Mouse (Mus musculus): Measurements from ENCODE around the gene 2410004P03Rik.
"Not testable (repeated sequence)": the region's sequence is repeated elsewhere in the genome, so short reads cannot be mapped to it uniquely, and the experiment has no call there.

2410004P03Rik gene

DNA sequence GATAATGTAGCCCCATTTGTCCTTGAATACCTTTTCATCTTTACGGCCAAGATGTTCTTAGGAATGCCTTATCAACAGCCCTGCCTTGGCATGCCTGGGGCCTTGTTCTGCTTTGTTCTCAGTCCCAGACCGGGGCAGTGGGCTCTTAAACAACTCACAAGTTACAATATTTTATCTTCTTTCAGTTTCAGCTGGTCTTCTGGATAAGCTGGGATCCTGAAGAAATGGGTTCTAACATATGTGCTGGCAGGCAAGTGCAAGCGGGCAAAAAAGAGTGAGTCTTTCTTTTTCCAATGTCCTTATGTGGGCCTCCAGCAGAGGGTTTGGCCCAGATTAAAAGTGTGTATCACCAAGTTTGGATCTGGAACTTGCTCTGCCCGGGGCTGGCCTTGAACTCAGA lies 9.6 kb upstream of the 2410004P03Rik start:
- DNase-seq (ENCODE audit: low spot score), result not testable (repeated sequence)

DNA sequence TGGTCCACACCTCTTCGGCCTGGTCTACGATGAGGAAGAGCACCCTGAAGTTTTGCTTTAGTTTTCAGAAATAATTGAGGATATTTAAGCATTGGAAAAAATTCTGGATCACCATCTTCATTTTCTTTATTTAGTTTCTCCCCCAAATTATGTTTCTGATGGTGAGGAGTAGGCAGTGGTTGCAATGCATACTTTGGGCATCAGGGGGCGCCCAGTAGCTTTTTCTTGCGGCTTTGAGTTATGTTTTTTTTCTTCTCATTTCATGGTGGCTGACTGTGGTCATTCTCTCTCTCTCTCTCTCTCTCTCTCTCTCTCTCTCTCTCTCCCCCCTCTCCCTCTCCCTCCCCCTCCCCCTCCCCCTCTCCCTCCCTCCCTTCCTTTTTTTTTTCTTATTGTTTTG lies 6.9 kb upstream of the 2410004P03Rik start:
- DNase-seq (ENCODE audit: low spot score), result peak; percentile 79

DNA sequence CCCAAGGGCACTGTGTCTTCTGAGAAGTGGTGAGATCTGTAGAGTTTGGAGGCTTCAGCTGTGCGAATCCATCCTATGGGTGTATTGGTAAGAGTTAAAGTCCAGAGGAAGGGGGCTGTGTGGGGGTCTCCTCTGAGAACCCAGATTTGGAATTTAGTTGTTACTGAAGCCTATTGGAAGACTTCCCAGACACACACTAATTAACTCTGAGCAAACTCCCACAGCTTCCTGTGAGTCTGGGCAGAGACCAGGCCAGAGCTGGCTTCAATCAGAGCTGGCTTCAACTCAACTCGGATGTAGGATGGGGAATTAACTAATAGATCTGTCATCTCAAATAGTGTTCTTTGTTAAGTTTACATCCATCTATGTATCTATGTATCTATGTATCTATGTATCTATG lies 4.2 kb upstream of the 2410004P03Rik start:
- no peak for DNase-seq (ENCODE audit: low spot score)

DNA sequence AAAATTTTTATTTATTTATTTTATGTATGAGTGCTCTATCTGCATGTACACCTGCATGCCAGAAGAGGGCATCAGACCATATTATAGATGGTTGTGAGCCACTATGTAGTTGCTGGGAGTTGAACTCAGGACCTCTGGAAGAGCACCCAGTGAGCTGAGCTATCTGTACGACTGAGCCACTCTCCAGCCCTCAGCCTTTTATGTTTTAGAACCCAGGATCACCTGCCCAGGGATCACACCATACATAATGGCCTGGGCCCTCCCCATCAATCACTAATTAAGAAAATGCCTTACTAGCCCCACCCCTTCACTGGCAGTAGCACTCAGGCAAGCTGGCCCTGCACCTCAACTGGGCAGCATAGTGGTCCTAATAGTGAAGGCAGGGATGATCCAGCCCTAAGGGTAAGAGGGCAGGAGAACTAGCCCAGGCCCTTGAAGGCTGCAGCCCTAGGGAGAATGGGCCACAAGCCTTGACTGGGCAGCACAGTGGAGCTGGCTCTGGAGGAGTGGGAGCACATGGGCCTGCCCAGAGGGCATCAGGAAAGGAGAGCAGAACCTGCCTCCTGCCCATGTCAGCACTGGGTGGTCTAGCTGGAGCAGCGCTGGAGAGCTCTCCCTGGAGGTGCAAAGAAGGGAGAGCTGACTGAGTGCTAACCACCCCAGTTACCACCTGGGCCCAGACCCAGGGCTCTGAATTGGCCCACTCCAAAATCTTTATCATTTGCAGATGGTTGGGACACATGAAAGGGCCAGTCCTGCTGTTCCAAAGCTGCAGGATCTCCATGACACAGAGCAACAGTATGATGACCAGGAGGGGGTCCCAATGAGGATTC lies 756 bp upstream of the 2410004P03Rik start:
- no peak for DNase-seq (ENCODE audit: low spot score)

DNA sequence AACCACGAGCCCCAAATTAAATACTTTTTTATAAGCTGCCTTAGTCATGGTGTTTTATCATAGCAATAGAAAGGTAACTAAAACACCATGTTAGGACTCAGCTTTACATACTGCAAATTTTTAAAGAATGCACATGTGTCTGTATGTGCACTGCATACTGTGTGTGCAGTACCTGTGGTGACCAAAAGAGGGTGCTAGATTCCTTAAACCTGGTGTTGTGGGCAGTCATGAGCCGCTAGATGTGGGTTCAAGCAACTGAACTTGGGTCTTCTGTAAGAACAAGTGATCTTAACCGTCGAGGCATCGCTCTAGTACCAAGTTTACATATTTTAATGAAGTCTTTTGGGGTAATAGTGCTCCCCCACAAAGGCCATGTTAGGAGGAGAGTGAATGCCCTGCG lies 2.1 kb downstream of the 2410004P03Rik start:
- DNase-seq (ENCODE audit: low spot score), result no peak

DNA sequence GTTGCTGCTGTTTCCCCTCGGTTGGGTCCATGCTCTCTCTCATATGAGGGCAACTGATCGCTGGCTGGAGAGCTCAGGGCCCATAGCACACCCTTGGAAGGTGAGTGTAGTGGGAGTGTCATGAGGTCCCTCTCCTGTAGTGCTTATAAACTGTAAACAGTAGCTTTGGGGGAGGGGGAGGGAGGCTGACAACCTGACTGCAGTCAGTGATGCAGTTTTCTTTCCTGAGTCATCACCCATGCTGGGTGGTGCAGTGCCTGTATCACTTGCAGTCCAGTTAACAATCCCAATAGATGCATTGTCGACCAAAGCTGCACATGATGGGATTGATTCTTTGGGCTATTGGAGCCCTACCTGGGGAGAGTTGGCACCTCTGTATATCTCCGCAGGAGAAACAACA lies 10.3 kb downstream of the 2410004P03Rik start:
- DNase-seq (ENCODE audit: low spot score), result no peak

DNA sequence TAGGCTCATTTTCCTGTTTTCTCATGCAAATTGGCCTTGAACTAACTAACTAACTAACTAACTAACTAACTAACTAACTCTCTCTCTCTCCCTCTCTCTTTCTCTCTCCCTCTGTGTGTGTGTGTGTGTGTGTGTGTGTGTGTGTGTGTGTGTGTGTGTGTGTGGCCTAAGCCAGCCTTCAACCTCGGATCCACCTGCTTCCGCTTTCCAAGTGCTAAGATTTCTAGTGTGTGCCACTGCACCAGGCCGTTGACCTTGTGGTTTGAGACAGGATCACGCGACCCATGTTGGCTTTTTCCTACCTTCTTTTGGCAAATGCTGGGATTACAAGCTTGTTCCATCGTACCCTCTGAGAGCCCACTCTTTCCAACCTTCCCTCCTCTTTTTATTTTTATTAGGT lies 10.9 kb downstream of the 2410004P03Rik start:
- DNase-seq (ENCODE audit: low spot score), result no peak

DNA sequence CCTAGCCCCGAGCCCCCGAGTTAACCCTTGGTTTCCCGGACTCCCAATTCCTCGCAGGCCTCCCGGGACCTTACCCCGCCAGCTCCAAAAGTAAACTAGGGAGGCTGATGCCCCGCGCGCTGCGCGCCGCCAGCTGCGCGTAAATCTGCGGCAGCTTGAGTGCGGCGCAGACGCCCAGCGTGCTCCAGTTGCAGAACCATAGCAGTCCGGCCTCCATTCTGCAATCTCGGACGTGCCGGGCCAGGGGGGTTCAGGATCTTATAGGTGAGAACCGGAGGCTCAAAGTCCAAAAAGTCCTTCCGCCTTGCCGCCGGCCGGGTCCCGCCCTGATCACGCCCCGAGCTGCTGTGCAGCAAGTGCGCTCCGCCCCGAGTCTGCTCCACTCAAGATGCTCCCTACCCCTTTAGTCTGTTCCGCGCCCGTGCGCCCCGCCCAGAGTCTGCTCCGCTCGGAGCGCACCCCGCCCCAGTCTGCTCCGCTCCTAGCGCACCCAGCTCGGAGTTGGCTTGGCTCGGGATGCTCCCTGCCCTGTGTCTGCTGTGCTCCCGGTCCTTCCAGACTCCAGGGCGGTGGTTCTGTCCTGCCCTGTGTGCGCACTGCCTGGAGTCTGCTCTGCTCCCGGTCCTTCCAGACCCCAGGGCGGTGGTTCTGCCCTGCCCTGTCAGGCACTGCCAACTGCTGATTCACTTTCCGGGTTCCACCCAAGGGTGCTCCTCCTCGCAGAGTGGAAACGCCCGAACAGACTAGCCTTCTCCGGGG lies 11.6 kb downstream of the 2410004P03Rik start, which contains the start of gene Pqlc3:
Pqlc3 (minus strand) TSS at position 670 of the 759 bp plus-strand sequence.
- DNase-seq (ENCODE audit: low spot score), result peak; percentile 81

DNA sequence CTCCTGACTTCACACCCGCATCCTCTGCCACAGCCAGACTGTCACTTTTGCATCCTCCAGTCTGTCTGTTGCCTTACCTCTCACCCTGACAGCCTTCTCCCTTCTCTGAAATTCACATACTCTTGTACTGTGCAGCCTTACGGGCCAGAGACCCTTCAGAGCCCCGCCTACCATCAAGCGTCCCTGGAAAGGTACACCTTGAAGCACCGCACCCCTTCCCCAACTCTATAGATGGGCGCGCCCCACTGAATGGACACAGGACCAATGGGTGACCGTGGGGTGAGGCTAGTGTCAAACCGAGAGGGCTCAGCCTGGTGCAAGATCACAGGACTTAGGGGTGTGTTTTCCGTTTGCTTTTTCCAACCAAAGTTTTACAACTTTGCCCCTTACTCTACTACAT lies 12.4 kb downstream of the 2410004P03Rik start:
- DNase-seq (ENCODE audit: low spot score), result peak; percentile 14

DNA sequence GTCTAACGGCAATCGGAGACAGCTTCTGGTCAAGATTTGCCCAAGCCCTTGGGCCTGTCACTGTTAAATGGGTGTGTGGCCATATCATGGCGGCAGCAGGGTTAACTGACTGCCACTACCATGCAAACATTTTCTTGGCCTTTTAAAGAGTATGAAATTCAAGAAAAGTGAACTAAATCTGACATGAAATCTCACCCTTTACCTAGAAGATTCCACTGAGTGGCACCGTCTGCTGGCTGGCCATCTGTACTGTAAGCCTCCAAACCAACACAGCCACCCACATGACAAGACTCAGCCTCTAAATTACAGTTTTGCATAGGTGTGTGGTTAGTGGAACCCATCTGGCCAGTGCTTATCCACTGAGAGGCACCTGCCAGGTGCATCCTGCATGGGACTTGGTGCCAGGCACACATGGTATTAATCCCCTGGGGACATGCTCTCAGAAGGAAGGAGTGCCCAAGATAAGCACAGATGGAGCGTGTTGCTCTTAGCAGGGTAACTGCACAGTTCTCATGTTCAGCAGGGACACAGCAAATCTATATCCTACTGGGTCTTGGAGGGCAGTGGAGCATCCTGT lies 14.6 kb downstream of the 2410004P03Rik start:
- DNase-seq (ENCODE audit: low spot score), result no peak

DNA sequence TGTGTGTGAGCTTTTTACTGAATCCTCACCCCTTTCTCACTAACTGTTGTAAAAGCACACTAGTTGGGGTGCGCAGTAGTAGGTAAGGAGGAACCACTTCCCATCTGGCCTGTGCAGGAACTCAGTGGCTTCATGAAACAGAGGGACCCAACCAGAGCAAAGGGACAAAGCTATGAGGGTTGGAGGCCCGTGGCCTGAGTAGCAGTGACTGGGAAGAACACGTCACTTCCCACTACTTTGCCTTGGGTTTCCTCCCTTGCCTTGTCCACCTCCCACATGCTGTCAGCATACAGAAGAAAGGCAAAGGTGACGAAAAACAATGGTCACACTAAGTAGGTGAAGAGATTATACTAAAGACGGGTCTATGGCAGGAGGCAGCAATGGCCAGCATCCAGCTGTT lies 15.2 kb downstream of the 2410004P03Rik start:
- no peak for DNase-seq (ENCODE audit: low spot score)

DNA sequence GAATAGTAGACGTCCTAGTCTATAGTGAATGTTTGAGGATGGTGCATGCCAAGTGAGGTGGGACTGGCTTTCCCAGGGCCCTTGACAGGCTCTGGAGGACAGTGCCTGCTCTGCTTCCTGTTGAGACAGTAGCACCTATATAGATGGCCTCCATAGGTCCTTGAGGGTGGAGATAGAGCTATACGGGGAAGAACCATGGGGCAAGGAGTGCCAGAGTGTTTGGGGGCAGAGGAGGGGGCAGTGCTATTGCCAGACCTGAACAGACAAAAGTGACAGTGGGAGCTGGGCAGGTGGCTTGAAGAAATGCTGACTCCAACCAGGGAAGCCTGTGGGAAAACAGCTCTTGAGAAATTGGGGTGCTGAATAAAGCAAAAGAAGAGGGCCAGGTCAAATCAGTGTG lies 17.2 kb downstream of the 2410004P03Rik start:
- DNase-seq (ENCODE audit: low spot score), result no peak

DNA sequence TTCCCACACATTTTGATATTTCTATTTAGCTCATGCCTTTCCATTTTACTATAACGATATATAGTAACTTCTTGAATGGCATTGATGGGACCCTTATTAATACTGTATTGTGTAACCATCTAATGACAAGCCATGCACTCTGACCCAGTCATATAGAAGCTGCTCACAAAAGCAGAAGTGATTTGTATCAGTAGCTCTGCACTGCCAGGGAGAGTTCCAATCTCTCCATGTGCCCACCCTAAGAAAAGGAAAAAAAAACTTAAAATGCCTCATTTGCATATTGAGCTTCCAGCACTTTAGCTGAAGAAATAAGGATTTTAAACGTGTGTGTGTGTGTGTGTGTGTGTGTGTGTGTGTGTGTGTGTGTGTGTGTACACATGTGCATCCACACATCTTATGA lies 19.2 kb downstream of the 2410004P03Rik start:
- DNase-seq (ENCODE audit: low spot score), result no peak

DNA sequence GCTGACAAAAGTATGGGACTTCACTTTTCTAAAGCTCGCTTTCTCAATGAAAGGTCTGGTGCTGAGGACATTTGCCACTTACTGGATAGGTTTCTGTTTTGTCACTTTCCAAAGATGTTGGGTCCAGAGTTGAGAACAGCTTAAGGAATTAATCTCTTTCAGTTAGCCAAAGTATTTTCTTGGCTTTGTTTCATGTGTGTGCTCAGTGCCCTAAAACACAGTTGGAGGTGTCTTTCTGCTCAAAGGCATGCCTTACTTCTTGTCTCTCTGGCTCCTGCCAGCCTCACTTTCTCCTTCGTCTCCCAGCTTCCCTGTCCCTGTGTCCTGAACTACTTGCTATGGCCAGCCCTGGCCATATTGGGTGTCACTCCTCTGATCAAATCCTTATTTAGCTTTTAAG lies 20.2 kb downstream of the 2410004P03Rik start:
- no peak for DNase-seq (ENCODE audit: low spot score)

DNA sequence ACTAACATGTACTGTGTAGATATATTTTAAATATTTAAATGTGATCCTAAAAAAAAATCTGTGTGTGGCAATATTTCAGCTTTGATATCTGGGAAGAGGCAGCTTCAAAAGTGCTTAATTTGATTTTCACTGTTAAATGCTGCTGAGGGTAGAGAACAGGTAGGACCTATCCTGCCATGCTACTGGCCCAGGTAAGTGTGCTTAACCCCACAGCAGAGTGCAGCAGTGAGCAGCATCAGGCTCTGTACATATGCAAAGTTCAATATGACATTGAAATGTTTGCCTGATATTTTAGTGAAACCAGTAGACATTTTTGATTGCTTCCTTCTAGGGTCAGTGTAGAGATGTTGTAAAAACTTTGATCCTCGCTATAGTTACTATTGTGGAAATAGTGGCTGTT lies 25.7 kb downstream of the 2410004P03Rik start:
- no peak for DNase-seq (ENCODE audit: low spot score)

DNA sequence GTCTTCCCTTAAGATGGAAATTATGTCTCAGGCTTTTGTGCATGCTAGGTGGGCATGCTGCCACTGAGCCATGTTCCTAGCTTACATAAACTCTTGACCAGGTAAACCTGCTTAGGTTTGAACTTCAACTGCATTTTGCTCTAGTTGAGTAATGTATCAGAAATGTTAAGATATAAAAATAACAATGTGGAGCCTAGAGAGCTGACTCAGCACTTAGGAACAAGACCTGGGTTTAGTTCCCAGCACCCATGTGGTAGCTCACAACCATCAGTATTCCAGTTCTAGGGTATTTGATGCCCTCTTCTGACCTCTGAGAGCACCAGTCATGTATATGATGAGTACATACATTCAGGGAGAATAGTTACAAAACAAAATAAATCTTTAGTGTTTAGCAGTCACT lies 34.4 kb downstream of the 2410004P03Rik start:
- no peak for DNase-seq (ENCODE audit: low spot score)

DNA sequence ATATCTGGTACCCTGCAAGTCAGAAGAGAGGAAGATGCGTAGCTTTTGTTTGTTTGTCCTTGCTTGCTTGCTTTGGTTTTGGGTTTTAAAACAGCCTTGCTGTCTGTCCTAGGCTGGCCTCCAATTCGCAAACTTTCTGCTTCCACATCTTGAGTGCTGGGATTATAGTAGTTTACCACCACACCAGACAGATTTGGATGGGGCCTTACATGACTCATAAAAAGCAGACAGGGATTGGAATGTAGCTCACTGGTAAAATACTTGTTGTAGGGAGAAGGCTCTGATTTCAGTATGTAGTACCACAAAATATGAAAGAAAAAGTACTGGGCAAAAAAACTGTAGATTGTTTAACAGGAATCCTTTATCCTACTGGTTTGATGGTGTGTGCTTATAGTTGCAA lies 44.7 kb downstream of the 2410004P03Rik start:
- DNase-seq (ENCODE audit: low spot score), result no peak

DNA sequence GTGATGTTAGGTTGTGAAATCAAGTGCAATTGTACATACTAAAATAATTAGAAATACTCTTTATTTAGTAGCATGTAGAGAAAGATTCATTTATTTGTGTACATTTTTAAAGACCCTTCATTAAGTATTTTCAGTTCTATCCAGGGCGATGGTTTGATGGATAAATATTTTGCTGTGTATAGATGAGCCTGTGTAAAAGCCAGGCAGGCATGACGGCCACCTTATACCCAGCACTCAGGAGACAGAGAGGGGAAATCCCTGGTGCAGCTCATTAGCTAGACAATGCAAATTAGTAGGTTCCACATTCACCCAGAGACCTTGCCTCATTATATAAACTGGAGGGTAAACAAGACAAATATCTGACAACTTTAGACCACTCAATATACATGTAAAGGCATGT lies 48.2 kb downstream of the 2410004P03Rik start:
- DNase-seq (ENCODE audit: low spot score), result no peak

DNA sequence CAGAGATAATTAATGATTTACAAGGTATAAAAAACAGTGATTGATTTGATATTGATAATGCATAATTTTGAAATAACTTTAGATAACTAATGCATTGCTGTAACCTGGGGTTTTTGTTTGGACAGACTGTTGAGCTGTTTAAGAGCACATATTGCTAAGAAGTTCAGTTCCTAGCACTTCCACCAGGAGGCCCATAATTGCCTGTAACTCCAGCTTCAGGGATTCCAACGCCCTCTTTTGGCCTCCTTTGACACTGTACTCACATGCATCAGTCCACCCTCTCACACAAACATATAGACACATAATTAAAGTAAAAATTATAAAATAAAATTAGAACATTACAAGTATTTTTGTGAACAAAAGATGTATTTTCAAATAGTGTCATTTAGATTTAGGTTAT lies 52.7 kb downstream of the 2410004P03Rik start:
- DNase-seq (ENCODE audit: low spot score), result peak; percentile 46

Measured in embryo, embryonic 10.5 days (tissue).